Mouse (Mus musculus) kidney, postnatal 10 days (tissue): ENCODE measurements at regions not wholly inside any gene's neighbourhood (a gene's known extent, or its start where the extent isn't known, plus 50 kb on each side); places are given as distances from the start of the nearest gene placed in this dataset.
"Not testable (repeated sequence)": the region's sequence is repeated elsewhere in the genome, so short reads cannot be mapped to it uniquely, and the experiment has no call there.

ENCODE experiments used
- DNase-seq: peaks from one replicate; pipeline ENCODE4 v3.0.0; 2021; ENCODE audit warnings: mixed read lengths

- peak; percentile 21 for DNase-seq
Measured at GRCm38 (mm10) chrX:91059251-91059650, 167.3 kb downstream of the Gm44 start.

- not testable (repeated sequence) for DNase-seq
Measured at GRCm38 (mm10) chrX:91085137-91085536, 193.2 kb downstream of the Gm44 start.
